Mouse (Mus musculus) adrenal gland, adult (tissue): ENCODE measurements around the gene Atf7ip.

Experiments used
- DNase-seq, 2 experiments: peaks; one replicate each; pipeline ENCODE4 v3.0.0; 2022 to 2023; ENCODE audit warnings: low spot score in 1 of 2; ENCODE audit not compliant: inconsistent age in 2 of 2

The Atf7ip gene

DNA sequence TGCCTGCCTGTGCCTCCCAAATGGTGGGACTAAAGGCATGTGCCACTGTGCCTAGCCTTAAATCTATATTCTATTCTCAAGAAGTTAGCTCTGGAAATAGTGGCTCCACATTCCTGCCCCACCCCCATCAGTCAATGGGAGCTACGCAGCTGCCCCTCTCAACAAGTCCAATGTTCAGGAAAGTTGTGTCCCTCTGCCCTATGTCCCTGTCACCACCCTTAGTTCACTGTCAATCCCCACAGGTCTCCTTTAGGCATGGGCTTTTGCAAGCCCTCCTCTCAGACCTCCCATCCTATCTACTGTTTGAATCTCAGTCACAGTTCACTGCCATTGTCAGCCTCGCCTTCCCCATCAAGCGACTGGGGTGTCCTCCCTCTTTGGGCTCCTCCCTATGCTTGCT lies 127.2 kb downstream of the Atf7ip start:
- DNase-seq: no peak

GRCm38 (mm10) chr6:136633719-136634118 lies 127.8 kb downstream of the Atf7ip start:
- no peak for DNase-seq

DNA sequence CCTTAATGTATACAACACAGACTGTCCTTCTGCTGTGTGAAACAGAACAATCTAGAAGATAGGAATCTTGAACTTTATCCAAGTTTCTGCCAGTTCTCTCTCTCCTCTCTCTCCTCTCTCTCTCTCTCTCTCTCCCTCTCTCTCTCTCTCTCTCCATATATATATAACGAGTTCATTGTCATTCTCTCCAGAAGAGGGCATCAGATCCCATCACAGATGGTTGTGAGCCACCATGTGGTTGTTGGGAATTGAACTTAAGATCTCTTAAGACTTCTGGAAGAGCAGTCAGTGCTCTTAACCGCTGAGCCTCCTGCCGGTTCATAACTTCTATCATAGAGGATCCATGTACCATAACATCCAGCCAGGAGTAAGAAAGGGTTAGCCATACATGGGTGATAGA lies 129.0 kb downstream of the Atf7ip start:
- DNase-seq: no peak

DNA sequence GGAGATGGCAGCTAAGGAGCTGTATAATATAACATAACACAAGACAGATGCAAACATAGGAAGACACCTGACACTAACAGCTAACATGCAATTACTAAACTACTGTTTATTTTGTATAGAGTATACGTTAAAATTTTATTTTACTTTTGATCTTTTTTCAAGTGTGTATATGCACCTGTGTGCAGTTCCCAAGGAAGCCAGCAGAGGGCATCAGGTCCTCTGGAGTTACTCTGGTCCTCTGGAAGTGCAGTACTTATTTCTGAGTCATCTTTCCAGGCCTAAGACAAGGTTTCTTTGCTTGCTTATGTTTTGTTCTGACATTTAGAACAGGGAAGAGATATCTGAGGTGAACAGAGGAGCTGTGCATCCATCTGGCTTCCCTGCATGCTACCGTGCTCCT lies 138.2 kb downstream of the Atf7ip start:
- no peak for DNase-seq

DNA sequence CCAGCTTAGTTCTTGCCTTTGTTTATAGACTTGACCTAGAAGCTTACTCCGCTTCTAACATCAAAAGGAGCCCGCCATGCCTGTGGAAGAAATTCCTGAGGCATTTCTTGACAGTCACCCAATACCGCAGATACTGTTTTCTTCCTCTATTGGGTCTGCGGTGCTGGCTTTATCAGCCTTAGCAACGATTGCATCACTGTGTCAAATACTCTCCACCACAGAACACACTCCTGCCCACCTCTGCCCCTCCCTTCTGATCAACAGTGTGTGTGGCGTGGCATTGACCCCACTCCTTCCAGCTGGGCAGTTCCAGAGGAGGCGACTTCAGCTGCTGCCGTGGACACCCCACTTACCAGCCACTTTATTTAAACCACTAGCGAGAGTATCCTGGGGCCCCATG lies 139.8 kb downstream of the Atf7ip start:
- no peak for DNase-seq

DNA sequence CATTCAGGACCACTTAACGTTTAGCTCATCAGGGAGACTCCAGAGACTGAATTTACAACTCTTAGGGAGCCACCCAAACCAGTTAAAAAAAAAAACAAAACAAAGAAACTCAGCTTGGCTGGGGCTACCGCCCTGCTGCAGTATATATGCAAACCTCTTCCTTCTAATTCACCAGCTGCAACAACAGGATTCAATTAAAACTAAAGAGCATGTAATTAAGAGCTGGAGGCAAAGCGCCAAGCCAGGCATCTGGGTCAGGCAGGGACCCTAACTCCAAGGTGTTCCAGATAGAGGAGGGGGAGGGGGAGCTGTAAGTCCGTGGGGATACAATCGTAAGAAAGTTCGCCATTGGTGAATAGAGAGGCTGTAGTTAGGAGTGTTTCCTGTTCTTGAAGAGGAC lies 140.2 kb downstream of the Atf7ip start:
- no peak for DNase-seq

DNA sequence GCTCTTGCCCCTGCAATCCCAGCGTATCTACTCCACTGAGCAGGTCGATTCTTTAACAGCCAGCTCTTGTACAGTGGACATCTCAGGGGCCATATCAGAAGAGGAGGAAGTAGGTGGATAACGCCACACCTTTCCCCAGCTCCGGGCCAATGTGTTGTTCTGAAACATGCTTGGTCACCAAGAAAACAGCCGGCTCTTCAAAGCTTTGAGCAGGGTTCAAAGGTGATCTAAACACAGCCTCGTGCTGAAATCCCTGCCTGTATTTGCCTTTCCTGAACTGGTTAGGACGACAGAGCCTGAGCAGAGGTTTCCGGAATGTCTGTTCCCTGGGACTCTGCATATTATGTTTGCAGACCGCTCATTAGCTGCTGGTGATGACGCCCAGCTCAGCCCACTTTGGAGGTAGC lies 141.5 kb downstream of the Atf7ip start:
- no peak for DNase-seq

- no peak for DNase-seq
Observed at GRCm38 (mm10) chr6:136650664-136651063, 144.7 kb downstream of the Atf7ip start.

DNA sequence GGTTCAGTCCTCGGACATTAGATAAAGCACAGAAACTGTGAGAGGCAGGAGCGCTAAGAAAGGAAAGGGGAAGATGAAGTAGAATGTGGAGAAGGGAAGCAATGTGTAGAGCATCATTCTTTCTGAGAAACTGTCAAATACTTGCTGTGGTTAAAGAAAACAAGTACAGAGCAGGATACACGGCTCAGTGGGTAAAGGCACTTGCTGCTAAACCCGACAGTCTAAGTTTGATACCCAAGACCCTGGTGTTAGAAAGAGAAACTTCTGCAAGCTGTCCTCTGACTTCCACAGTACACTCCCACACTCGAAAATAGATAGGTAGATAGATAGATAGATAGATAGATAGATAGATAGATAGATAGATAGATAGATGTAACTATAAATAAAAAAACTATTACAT lies 147.4 kb downstream of the Atf7ip start:
- DNase-seq: no peak

DNA sequence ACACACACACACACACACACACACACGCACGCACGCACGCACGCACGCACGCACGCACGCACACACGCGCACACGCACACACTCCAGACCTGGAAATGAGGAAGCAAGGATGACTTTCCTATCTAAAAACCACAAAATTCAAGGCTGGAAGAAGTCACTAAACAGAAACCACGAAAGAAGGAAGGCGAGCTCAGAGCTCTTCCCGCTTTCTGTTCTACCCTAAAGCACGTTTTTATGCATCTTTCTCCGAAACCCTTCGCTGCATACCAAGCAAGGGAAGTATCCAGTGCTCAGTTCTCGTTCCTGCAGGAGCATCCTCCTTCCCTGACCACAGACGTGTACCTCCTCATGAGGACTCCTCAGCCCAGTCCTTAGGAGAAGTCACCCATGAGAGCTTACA lies 148.5 kb downstream of the Atf7ip start:
- no peak for DNase-seq

- no peak for DNase-seq
Observed at GRCm38 (mm10) chr6:136655786-136656185, 149.8 kb downstream of the Atf7ip start.

DNA sequence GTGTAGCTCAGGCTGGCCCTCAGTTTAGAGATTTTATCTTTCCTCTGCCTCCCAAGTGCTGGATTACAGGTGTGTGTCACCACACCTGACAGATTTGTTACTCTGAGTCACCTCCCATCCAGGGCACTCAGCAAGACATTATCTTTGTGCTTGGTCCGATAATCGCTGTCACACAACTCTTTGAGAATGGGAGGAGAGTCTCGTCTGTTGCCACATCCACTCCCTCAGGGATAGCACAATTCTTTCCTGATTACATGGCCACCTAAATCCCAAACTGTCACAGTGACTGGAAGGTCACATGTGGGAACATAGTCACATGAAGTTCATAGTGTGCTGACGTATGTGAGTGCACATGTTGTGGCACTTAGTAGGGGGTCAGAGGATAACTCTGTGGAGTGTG lies 152.3 kb downstream of the Atf7ip start:
- no peak for DNase-seq

GRCm38 (mm10) chr6:136659226-136659625 lies 153.3 kb downstream of the Atf7ip start:
- DNase-seq: no peak
